Mouse (Mus musculus) embryonic facial prominence, embryonic 15.5 days (tissue): ENCODE results near the gene Fbxw2. TPM values are rescaled to one million over a fixed set of nuclear protein-coding genes. Genes with fewer than 3 reads are reported as not detected.
"Not testable (repeated sequence)": the region's sequence is repeated elsewhere in the genome, so short reads cannot be mapped to it uniquely, and the experiment has no call there.

Experiments used
- ATAC-seq: fragments of 200-750 bp; cut with Nextera tagmentation; 2 replicates; pipeline ENCODE4 v1.8.0; 2017; ENCODE audit warnings: low read depth, moderate TSS enrichment; ENCODE audit not compliant: insufficient number of reproducible peaks, low FRiP score, low TSS enrichment
- H3K27ac ChIP-seq: fragments of 300-500 bp; sonication (generic); replicated peaks from 2 replicates; pipeline ENCODE4 v1.5.1; 2015; ENCODE audit warnings: mild to moderate bottlenecking, inconsistent platforms
- H3K27me3 ChIP-seq: fragments of 300-500 bp; sonication (generic); 2 replicates; pipeline ENCODE4 v1.6.1; 2015; ENCODE audit warnings: inconsistent platforms
- H3K36me3 ChIP-seq: fragments of 300-500 bp; sonication (generic); 2 replicates; pipeline ENCODE4 v1.6.1; 2015; ENCODE audit warnings: mild to moderate bottlenecking, inconsistent platforms
- H3K4me1 ChIP-seq: fragments of 300-500 bp; sonication (generic); 2 replicates; pipeline ENCODE4 v1.6.1; 2015; ENCODE audit warnings: inconsistent platforms
- H3K4me2 ChIP-seq: fragments of 300-500 bp; sonication (generic); replicated peaks from 2 replicates; pipeline ENCODE4 v1.6.1; 2015; ENCODE audit warnings: mild to moderate bottlenecking, inconsistent platforms
- H3K4me3 ChIP-seq: fragments of 300-500 bp; sonication (generic); replicated peaks from 2 replicates; pipeline ENCODE4 v1.5.1; 2015; ENCODE audit warnings: mild to moderate bottlenecking, inconsistent platforms
- H3K9ac ChIP-seq: fragments of 300-500 bp; sonication (generic); 2 replicates; pipeline ENCODE4 v1.6.1; 2015; ENCODE audit warnings: inconsistent platforms
- H3K9me3 ChIP-seq: fragments of 300-500 bp; sonication (generic); replicated peaks from 2 replicates; pipeline ENCODE4 v1.6.1; 2016; ENCODE audit warnings: inconsistent platforms
- WGBS: fragments of 180-500 bp; shearing (Covaris S2); methylation state at CpG from one replicate; pipeline ENCODE4 v1.1.7; 2015; 5-methylcytosine and 5-hydroxymethylcytosine counted together
- polyA plus RNA-seq: library from polyadenylated mRNA; unstranded; fragments of >200 nt; fragmentation: Nextera tagmentation; extraction: Ambion mirVana; gene quantifications from 2 replicates; pipeline ENCODE4 v1.2.1, GENCODE M21; 2015

Gene Fbxw2
- polyA plus RNA-seq, 1 experiment from 2014 or later, result 95.6 TPM

GRCm38 (mm10) chr2:34799357-34800256, 26.5 kb downstream of the Fbxw2 start, which contains the start of gene Rabepk:
TSS of gene Rabepk (minus strand) at chr2:34799912.
- 3% methylated on average over 44 of the region's 44 CpGs for WGBS

GRCm38 (mm10) chr2:34795426-34795825, 30.7 kb downstream of the Fbxw2 start:
- Histone ChIP-seq H3K4me1 (peaks cover 17% of the 10 kb centered on the region), H3K4me2 (no peak overlapping the region), H3K36me3 (peaks cover 22% of the 10 kb centered on the region), H3K4me3 (no peak overlapping the region), H3K9ac (no peak overlapping the region), H3K27ac (no peak overlapping the region), H3K27me3 (no peaks in the 10 kb centered on the region), H3K9me3 (no peaks in the 10 kb centered on the region)
- ATAC-seq, result no peak
- 74% methylated on average over 7 of the region's 7 CpGs for WGBS

More at GRCm38 (mm10) chr2:34799357-34800256, 26.5 kb downstream of the Fbxw2 start, which contains the start of gene Rabepk:
- H3K27ac ChIP-seq, result peak within 1 kb of the TSS; percentile 88
- peak; percentile 72 for ATAC-seq
- H3K4me3 ChIP-seq, result peak within 1 kb of the TSS; percentile 73
- peak within 1 kb of the TSS; percentile 57 for H3K9ac ChIP-seq
- peaks cover 7% of the 10 kb centered on the region for H3K36me3 ChIP-seq
- H3K4me2 ChIP-seq, result peak within 1 kb of the TSS; percentile 75
- H3K9me3 ChIP-seq, result no peaks in the 10 kb centered on the region
- H3K4me1 ChIP-seq, result peaks cover 26% of the 10 kb centered on the region
- no peaks in the 10 kb centered on the region for H3K27me3 ChIP-seq

GRCm38 (mm10) chr2:34794511-34794910, 31.6 kb downstream of the Fbxw2 start:
- H3K27ac ChIP-seq, result no peak overlapping the region
- H3K4me1 ChIP-seq, result peaks cover 10% of the 10 kb centered on the region
- no peak overlapping the region for H3K4me2 ChIP-seq
- WGBS, result 99% methylated on average over 2 of the region's 2 CpGs
- H3K27me3 ChIP-seq, result no peaks in the 10 kb centered on the region
- H3K9me3 ChIP-seq, result no peaks in the 10 kb centered on the region
- H3K36me3 ChIP-seq, result peaks cover 30% of the 10 kb centered on the region
- H3K9ac ChIP-seq, result no peak overlapping the region
- no peak overlapping the region for H3K4me3 ChIP-seq
- no peak for ATAC-seq

GRCm38 (mm10) chr2:34792543-34792942, 33.6 kb downstream of the Fbxw2 start:
- H3K4me2 ChIP-seq, H3K27ac ChIP-seq, ATAC-seq, H3K9me3 ChIP-seq, H3K4me1 ChIP-seq, H3K9ac ChIP-seq, H3K4me3 ChIP-seq, H3K27me3 ChIP-seq: not testable (repeated sequence)
- H3K36me3 ChIP-seq, result peaks cover 34% of the 10 kb centered on the region
- WGBS, result 92% methylated on average over 2 of the region's 2 CpGs

GRCm38 (mm10) chr2:34790282-34790681, 35.8 kb downstream of the Fbxw2 start:
- Histone ChIP-seq H3K9me3 (no peaks in the 10 kb centered on the region), H3K4me1 (no peaks in the 10 kb centered on the region), H3K27me3 (no peaks in the 10 kb centered on the region), H3K27ac (no peak overlapping the region), H3K36me3 (peaks cover 42% of the 10 kb centered on the region), H3K9ac (no peak overlapping the region), H3K4me3 (no peak overlapping the region), H3K4me2 (no peak overlapping the region)
- ATAC-seq, result no peak
- 89% methylated on average over 8 of the region's 8 CpGs for WGBS

- Histone ChIP-seq H3K36me3 (peaks cover 68% of the 10 kb centered on the region), H3K9me3 (no peaks in the 10 kb centered on the region), H3K27ac (no peak overlapping the region), H3K9ac (no peak overlapping the region), H3K4me3 (no peak overlapping the region), H3K4me2 (no peak overlapping the region), H3K27me3 (no peaks in the 10 kb centered on the region), H3K4me1 (no peaks in the 10 kb centered on the region)
- 74% methylated on average over 2 of the region's 2 CpGs for WGBS
- ATAC-seq, result no peak
These were observed 42.0 kb downstream of the Fbxw2 start for GRCm38 (mm10) chr2:34784085-34784484.

GRCm38 (mm10) chr2:34783064-34784020, 42.8 kb downstream of the Fbxw2 start:
- Histone ChIP-seq H3K4me2 (no peak overlapping the region), H3K27me3 (no peaks in the 10 kb centered on the region), H3K4me1 (no peaks in the 10 kb centered on the region), H3K4me3 (no peak overlapping the region), H3K36me3 (peaks cover 76% of the 10 kb centered on the region), H3K9me3 (no peaks in the 10 kb centered on the region), H3K9ac (no peak overlapping the region), H3K27ac (no peak overlapping the region)
- no peak for ATAC-seq
- 91% methylated on average over 14 of the region's 14 CpGs for WGBS

GRCm38 (mm10) chr2:34777237-34777868, 48.8 kb downstream of the Fbxw2 start:
- H3K4me1 ChIP-seq, result peaks cover 36% of the 10 kb centered on the region
- H3K36me3 ChIP-seq, result peaks cover 78% of the 10 kb centered on the region
- H3K4me2 ChIP-seq, result no peak overlapping the region
- ATAC-seq, result no peak
- 60% methylated on average over 1 of the region's 1 CpGs for WGBS
- no peak overlapping the region for H3K9ac ChIP-seq
- H3K27me3 ChIP-seq, result no peaks in the 10 kb centered on the region
- H3K27ac ChIP-seq, result no peak overlapping the region
- no peaks in the 10 kb centered on the region for H3K9me3 ChIP-seq
- H3K4me3 ChIP-seq, result no peak overlapping the region

- no peak overlapping the region for H3K27ac ChIP-seq
- 82% methylated on average over 6 of the region's 6 CpGs for WGBS
- H3K4me3 ChIP-seq, result peak overlapping the region; percentile 66
- no peak overlapping the region for H3K9ac ChIP-seq
- H3K36me3 ChIP-seq, result peaks cover 55% of the 10 kb centered on the region
- H3K9me3 ChIP-seq, result no peaks in the 10 kb centered on the region
- no peak for ATAC-seq
- H3K27me3 ChIP-seq, result no peaks in the 10 kb centered on the region
- H3K4me2 ChIP-seq, result peak overlapping the region; percentile 48
- H3K4me1 ChIP-seq, result peaks cover 42% of the 10 kb centered on the region
These were observed 51.6 kb downstream of the Fbxw2 start for GRCm38 (mm10) chr2:34774493-34774892.

- WGBS, result 82% methylated on average over 4 of the region's 4 CpGs
- Histone ChIP-seq H3K27ac (no peak overlapping the region), H3K9ac (no peak overlapping the region), H3K36me3 (peaks cover 47% of the 10 kb centered on the region), H3K27me3 (no peaks in the 10 kb centered on the region), H3K4me3 (peak overlapping the region; percentile 66), H3K4me2 (peak overlapping the region; percentile 48), H3K9me3 (no peaks in the 10 kb centered on the region), H3K4me1 (peaks cover 42% of the 10 kb centered on the region)
- no peak for ATAC-seq
These were observed 52.4 kb downstream of the Fbxw2 start for GRCm38 (mm10) chr2:34773673-34774072.
